In genomic region chr8:104901746-104902145, GRCm38 (mm10) we compare ENCODE assay signal across 29 mouse cellular contexts. TPM values are rescaled to one million over a fixed set of nuclear protein-coding genes. Genes with fewer than 3 reads are reported as not detected.
DNase-seq lines count a peak whose midpoint lies in the region; ATAC-seq and TF ChIP-seq lines count a peak whose summit lies in the region.
"Had no signal": no experiment of that assay in that cellular context is flagged by ENCODE, and none has a peak within 500 bp of the region (broad histone marks: within the 10 kb centered on the region; RNA-seq: fewer than 3 reads in every experiment).

No protein-coding gene starts in this region.

- H3K4me2 ChIP-seq in hindbrain, postnatal 0 days (ENCODE audit: low read depth, low read length): no peak overlapping the region
- H3K4me2 ChIP-seq: hindbrain, embryonic 15.5 days; limb, embryonic 15.5 days; midbrain, embryonic 12.5 days had no signal

- peak; percentile 3 for DNase-seq in hindbrain, postnatal 0 days (ENCODE audit: low spot score)
- DNase-seq in hindbrain, embryonic 10.5 days (ENCODE audit: low spot score): no peak
- DNase-seq in left cerebral cortex, adult 2 months (ENCODE audit: extremely low spot score in 1 of 2, low spot score in 2 of 2): no peak
- DNase-seq in left cerebral cortex, adult 18-20 months (ENCODE audit: low spot score in 2 of 2): no peak
- peak; percentile 39 for DNase-seq in 416B (ENCODE audit: low read depth)
- peak; percentile 9 for DNase-seq in brain, adult 2 months (ENCODE audit: low read depth, low spot score)
- DNase-seq: adrenal gland, adult 2 months; cerebellum, adult 11-12 months; heart, postnatal 4 days; kidney, adult 11 months; kidney, postnatal 25 days; layer of hippocampus, adult 9-11 months; left cerebral cortex, postnatal 4 days; lung, adult 2 months; lung, postnatal 14 days; thymus, postnatal 14 days had no signal

- TF ChIP-seq CTCF in hindbrain, postnatal 0 days (IDR thresholded peaks at IDR 0.05; ENCODE audit: low read depth): 0 out of 2 replicates have a peak, but pooled peaks have one; percentile 20
- TF ChIP-seq CTCF in left cerebral cortex, adult 2 months (IDR thresholded peaks at IDR 0.05): peak; percentile 21

- ATAC-seq in hindbrain, postnatal 0 days: no peak
- ATAC-seq in megakaryocyte-erythroid progenitor cell, adult 5-6 weeks (replicated peaks; ENCODE audit: low FRiP score, low TSS enrichment, poor library complexity, severe bottlenecking): no peak
- ATAC-seq: forebrain, embryonic 16.5 days; Patski had no signal

- no peak overlapping the region for H3K27ac ChIP-seq in hindbrain, postnatal 0 days
- H3K27ac ChIP-seq in hindbrain, embryonic 10.5 days: no peak overlapping the region
- no peak overlapping the region for H3K27ac ChIP-seq in left cerebral cortex, adult 2 months
- H3K27ac ChIP-seq: embryonic facial prominence, embryonic 10.5 days; hindbrain, embryonic 15.5 days; midbrain, embryonic 12.5 days had no signal

- H3K9me3 ChIP-seq in hindbrain, postnatal 0 days (ENCODE audit: low read length): no peaks in the 10 kb centered on the region
- no peaks in the 10 kb centered on the region for H3K9me3 ChIP-seq in hindbrain, embryonic 10.5 days
- H3K9me3 ChIP-seq: embryonic facial prominence, embryonic 10.5 days; hindbrain, embryonic 15.5 days; limb, embryonic 15.5 days; midbrain, embryonic 12.5 days had no signal

- no peak overlapping the region for H3K9ac ChIP-seq in hindbrain, postnatal 0 days (replicated peaks; ENCODE audit: low read length)
- H3K9ac ChIP-seq: hindbrain, embryonic 15.5 days; limb, embryonic 15.5 days; midbrain, embryonic 12.5 days had no signal

- intact Hi-C loops in left cerebral cortex, adult 2 months (cut with DNase I): no loop called here

- no peaks in the 10 kb centered on the region for H3K36me3 ChIP-seq in hindbrain, postnatal 0 days (ENCODE audit: insufficient read depth, low read length)
- no peaks in the 10 kb centered on the region for H3K36me3 ChIP-seq in hindbrain, embryonic 10.5 days
- H3K36me3 ChIP-seq: embryonic facial prominence, embryonic 10.5 days; hindbrain, embryonic 15.5 days; limb, embryonic 15.5 days; midbrain, embryonic 12.5 days had no signal

- 86% methylated on average over 2 of the region's 2 CpGs for WGBS in hindbrain, postnatal 0 days
- WGBS in hindbrain, embryonic 10.5 days: 89% methylated on average over 2 of the region's 2 CpGs

- H3K4me1 ChIP-seq in hindbrain, postnatal 0 days (ENCODE audit: insufficient read depth, low read length): no peaks in the 10 kb centered on the region
- no peaks in the 10 kb centered on the region for H3K4me1 ChIP-seq in hindbrain, embryonic 10.5 days (replicated peaks)
- H3K4me1 ChIP-seq: embryonic facial prominence, embryonic 10.5 days; hindbrain, embryonic 15.5 days; limb, embryonic 15.5 days; midbrain, embryonic 12.5 days had no signal

- no peaks in the 10 kb centered on the region for H3K27me3 ChIP-seq in hindbrain, postnatal 0 days (ENCODE audit: insufficient read depth, low read length)
- H3K27me3 ChIP-seq in hindbrain, embryonic 10.5 days (ENCODE audit: insufficient read depth, poor library complexity, severe bottlenecking): no peaks in the 10 kb centered on the region
- H3K27me3 ChIP-seq: hindbrain, embryonic 15.5 days; limb, embryonic 15.5 days; midbrain, embryonic 12.5 days had no signal

- no peak overlapping the region for H3K4me3 ChIP-seq in hindbrain, postnatal 0 days (ENCODE audit: low read length)
- H3K4me3 ChIP-seq in hindbrain, embryonic 10.5 days: no peak overlapping the region
- no peak overlapping the region for H3K4me3 ChIP-seq in left cerebral cortex, adult 2 months
- H3K4me3 ChIP-seq: embryonic facial prominence, embryonic 10.5 days; hindbrain, embryonic 15.5 days; limb, embryonic 15.5 days; midbrain, embryonic 12.5 days had no signal

RNA-seq across cellular contexts. Expression of gene Ces2e, which starts 24.3 kb away (rescaled TPM):
- not detected in 2 replicates for total RNA-seq in hindbrain, postnatal 0 days (2014; rRNA removed)
- polyA plus RNA-seq in hindbrain, postnatal 0 days (2015; fragmentation: Nextera tagmentation; extraction: Ambion mirVana): not detected in 2 replicates
- polyA plus RNA-seq in hindbrain, embryonic 10.5 days (2016; fragmentation: Nextera tagmentation; extraction: Ambion mirVana): not detected in 2 replicates
- not detected for total RNA-seq in left cerebral cortex, adult 2 months (2021)
- not detected for total RNA-seq in left cerebral cortex, adult 18-20 months (2021)
- not detected in 2 replicates for total RNA-seq in megakaryocyte-erythroid progenitor cell, adult 5-6 weeks (2014; fragmentation: Nextera tagmentation)
- total RNA-seq in megakaryocyte-erythroid progenitor cell, adult 5-6 weeks (2017): not detected in 2 replicates
- total RNA-seq: left cerebral cortex, postnatal 4 days; megakaryocyte progenitor cell, adult 5-6 weeks had no signal
- polyA plus RNA-seq: embryonic facial prominence, embryonic 10.5 days; forebrain, embryonic 16.5 days; hindbrain, embryonic 15.5 days; midbrain, embryonic 12.5 days; neural tube, embryonic 11.5 days; Patski had no signal

RNA-seq across cellular contexts. Expression of gene Ces2f, which starts 45.4 kb away (rescaled TPM):
- not detected in 2 replicates for total RNA-seq in hindbrain, postnatal 0 days (2014; rRNA removed)
- not detected in 2 replicates for polyA plus RNA-seq in hindbrain, postnatal 0 days (2015; fragmentation: Nextera tagmentation; extraction: Ambion mirVana)
- not detected in 2 replicates for polyA plus RNA-seq in hindbrain, embryonic 10.5 days (2016; fragmentation: Nextera tagmentation; extraction: Ambion mirVana)
- total RNA-seq in left cerebral cortex, adult 2 months (2021): not detected
- not detected for total RNA-seq in left cerebral cortex, adult 18-20 months (2021)
- not detected in 2 replicates for total RNA-seq in megakaryocyte-erythroid progenitor cell, adult 5-6 weeks (2014; fragmentation: Nextera tagmentation)
- not detected in 2 replicates for total RNA-seq in megakaryocyte-erythroid progenitor cell, adult 5-6 weeks (2017)
- total RNA-seq: adrenal gland, adult 2 months; left cerebral cortex, adult 8-10 months; left cerebral cortex, postnatal 4 days; megakaryocyte progenitor cell, adult 5-6 weeks had no signal
- polyA plus RNA-seq: adrenal gland, adult 2 months; cortical plate, adult 2 months; embryonic facial prominence, embryonic 10.5 days; forebrain, embryonic 16.5 days; hindbrain, embryonic 15.5 days; midbrain, embryonic 12.5 days; neural tube, embryonic 11.5 days; Patski; spleen, adult 2 months had no signal

RNA-seq across cellular contexts. Expression of gene Ces2c, which starts 54.9 kb away (rescaled TPM):
- total RNA-seq in hindbrain, postnatal 0 days (2014; rRNA removed): not detected in 2 replicates
- not detected in 2 replicates for polyA plus RNA-seq in hindbrain, postnatal 0 days (2015; fragmentation: Nextera tagmentation; extraction: Ambion mirVana)
- not detected in 2 replicates for polyA plus RNA-seq in hindbrain, embryonic 10.5 days (2016; fragmentation: Nextera tagmentation; extraction: Ambion mirVana)
- not detected for total RNA-seq in left cerebral cortex, adult 2 months (2021)
- total RNA-seq in left cerebral cortex, adult 18-20 months (2021): not detected
- not detected in 2 replicates for total RNA-seq in megakaryocyte-erythroid progenitor cell, adult 5-6 weeks (2014; fragmentation: Nextera tagmentation)
- total RNA-seq in megakaryocyte-erythroid progenitor cell, adult 5-6 weeks (2017): not detected in 2 replicates
- total RNA-seq: adrenal gland, adult 2 months; heart, postnatal 4 days; left cerebral cortex, adult 8-10 months; left cerebral cortex, postnatal 4 days; megakaryocyte progenitor cell, adult 5-6 weeks had no signal
- polyA plus RNA-seq: adrenal gland, adult 2 months; C2C12; embryonic facial prominence, embryonic 10.5 days; forebrain, embryonic 16.5 days; hindbrain, embryonic 15.5 days; limb, embryonic 15.5 days; midbrain, embryonic 12.5 days; neural tube, embryonic 11.5 days; Patski had no signal

RNA-seq across cellular contexts. Expression of gene Ces2g, which starts 59.8 kb away (rescaled TPM):
- 0.31 TPM in 1 of 2 replicates, not detected in the other for total RNA-seq in hindbrain, postnatal 0 days (2014; rRNA removed)
- 0.19 and 0.20 TPM in 2 replicates for polyA plus RNA-seq in hindbrain, postnatal 0 days (2015; fragmentation: Nextera tagmentation; extraction: Ambion mirVana)
- not detected in 2 replicates for polyA plus RNA-seq in hindbrain, embryonic 10.5 days (2016; fragmentation: Nextera tagmentation; extraction: Ambion mirVana)
- under 1 TPM in 1 of 2 experiments, not detected in 1; 0.34 TPM for total RNA-seq in left cerebral cortex, adult 2 months (2021)
- total RNA-seq in left cerebral cortex, adult 18-20 months (2021): under 1 TPM; 0.21 to 0.45 TPM
- total RNA-seq in megakaryocyte-erythroid progenitor cell, adult 5-6 weeks (2014; fragmentation: Nextera tagmentation): 332 and 389 TPM in 2 replicates
- total RNA-seq in megakaryocyte-erythroid progenitor cell, adult 5-6 weeks (2017): 89.7 and 130 TPM in 2 replicates
- polyA plus RNA-seq: embryonic facial prominence, embryonic 10.5 days; forebrain, embryonic 16.5 days; hindbrain, embryonic 15.5 days; midbrain, embryonic 12.5 days; neural tube, embryonic 11.5 days; Patski had no signal

Comparison
In these comparisons a context has a peak if more than half of its experiments do, and no peak if none do; other contexts are left out.
1. DNase-seq: peak in hindbrain, postnatal 0 days (single experiment), 416B (single experiment) and brain, adult 2 months (single experiment); none in hindbrain, embryonic 10.5 days (single experiment), left cerebral cortex, adult 2 months (0 of 2) and left cerebral cortex, adult 18-20 months (0 of 2).